Mouse (Mus musculus) embryo, embryonic 11.5 days (tissue): ENCODE data around the gene Stk10.

Experiments
- DNase-seq: peaks from one replicate; pipeline ENCODE4 v3.0.0-alpha.2; 2012; ENCODE audit warnings: low read depth, low spot score

Stk10 gene

GRCm38 (mm10) chr11:32567000-32567855 is 34.1 kb downstream of the Stk10 start:
- no peak for DNase-seq

- DNase-seq = no peak
These were observed 35.0 kb downstream of the Stk10 start for GRCm38 (mm10) chr11:32568060-32568459.

- no peak for DNase-seq
These were observed 35.7 kb downstream of the Stk10 start for GRCm38 (mm10) chr11:32568637-32569293.

- no peak for DNase-seq
These were observed 38.0 kb downstream of the Stk10 start for GRCm38 (mm10) chr11:32571103-32571502.

GRCm38 (mm10) chr11:32573669-32574068 is 40.6 kb downstream of the Stk10 start:
- DNase-seq = no peak

- DNase-seq = no peak
These were observed 43.1 kb downstream of the Stk10 start for GRCm38 (mm10) chr11:32575964-32576759.

GRCm38 (mm10) chr11:32576760-32577050 is 43.6 kb downstream of the Stk10 start:
- DNase-seq = no peak

GRCm38 (mm10) chr11:32580305-32580947 is 47.3 kb downstream of the Stk10 start:
- no peak for DNase-seq

GRCm38 (mm10) chr11:32581031-32581430 is 47.9 kb downstream of the Stk10 start:
- no peak for DNase-seq

- DNase-seq = no peak
These were observed 49.7 kb downstream of the Stk10 start for GRCm38 (mm10) chr11:32582813-32583212.

GRCm38 (mm10) chr11:32585996-32586395 is 52.9 kb downstream of the Stk10 start:
- DNase-seq = no peak

- DNase-seq = no peak
These were observed 54.3 kb downstream of the Stk10 start for GRCm38 (mm10) chr11:32587191-32588089.

- DNase-seq = peak; percentile 75
These were observed 55.2 kb downstream of the Stk10 start for GRCm38 (mm10) chr11:32588090-32588891.

GRCm38 (mm10) chr11:32588892-32589172 is 55.7 kb downstream of the Stk10 start:
- no peak for DNase-seq

- DNase-seq = no peak
These were observed 56.1 kb downstream of the Stk10 start for GRCm38 (mm10) chr11:32589201-32589600.

GRCm38 (mm10) chr11:32589791-32590190 is 56.7 kb downstream of the Stk10 start:
- no peak for DNase-seq

- DNase-seq = no peak
These were observed 57.1 kb downstream of the Stk10 start for GRCm38 (mm10) chr11:32590205-32590604.

GRCm38 (mm10) chr11:32591921-32592850 is 59.1 kb downstream of the Stk10 start:
- DNase-seq = no peak

GRCm38 (mm10) chr11:32593081-32593480 is 60.0 kb downstream of the Stk10 start:
- no peak for DNase-seq
